25 mouse cellular contexts compared by ENCODE assay signal in the genomic region with DNA sequence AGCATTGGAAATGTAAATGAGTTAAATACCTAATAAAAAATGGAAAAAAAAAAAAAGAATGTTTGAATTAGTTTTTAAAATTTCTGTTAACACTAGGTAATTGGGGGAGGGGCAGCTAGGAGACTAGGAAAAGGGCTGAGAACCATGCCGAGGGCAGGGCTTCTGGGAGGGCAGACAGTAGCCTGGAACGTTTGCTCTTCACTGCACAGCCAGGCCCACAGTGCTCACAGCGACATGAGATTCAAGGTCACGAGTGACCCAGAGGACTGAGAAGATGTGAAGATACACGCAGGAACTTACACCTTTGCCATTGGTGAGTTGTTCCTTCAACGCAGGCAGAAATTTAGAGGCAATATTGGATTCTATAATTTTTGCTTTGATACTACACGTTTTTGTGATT. TPM values are rescaled to one million over a fixed set of nuclear protein-coding genes. Genes with fewer than 3 reads are reported as not detected.
"Had no signal": no experiment of that assay in that cellular context is flagged by ENCODE, and none has a peak within 500 bp of the region (broad histone marks: within the 10 kb centered on the region; RNA-seq: fewer than 3 reads in every experiment).

No protein-coding gene starts in this region.

- H3K36me3 ChIP-seq: neural tube, embryonic 13.5 days; neural tube, embryonic 15.5 days; stomach, embryonic 15.5 days had no signal

- H3K9me3 ChIP-seq: neural tube, embryonic 13.5 days; neural tube, embryonic 15.5 days; stomach, embryonic 15.5 days had no signal

- H3K27me3 ChIP-seq: neural tube, embryonic 13.5 days; neural tube, embryonic 15.5 days; stomach, embryonic 15.5 days had no signal

- H3K27ac ChIP-seq: neural tube, embryonic 13.5 days; neural tube, embryonic 15.5 days; stomach, embryonic 15.5 days; stomach, postnatal 0 days had no signal

- H3K4me2 ChIP-seq: neural tube, embryonic 13.5 days; neural tube, embryonic 15.5 days; stomach, embryonic 15.5 days had no signal

- H3K4me1 ChIP-seq: stomach, embryonic 15.5 days had no signal

- H3K4me3 ChIP-seq: neural tube, embryonic 13.5 days; neural tube, embryonic 15.5 days; stomach, embryonic 15.5 days had no signal

- H3K9ac ChIP-seq: neural tube, embryonic 13.5 days; neural tube, embryonic 15.5 days; stomach, embryonic 15.5 days had no signal

- DNase-seq: retina, postnatal 1 day; right cerebral cortex, adult 18-20 months; right cerebral cortex, postnatal 14 days; right cerebral cortex, postnatal 25 days; right cerebral cortex, postnatal 4 days; spleen, adult 18-20 months; thymus, adult 18-20 months; thymus, adult 2 months; thymus, postnatal 14 days; thymus, postnatal 25 days; thymus, postnatal 36 days; thymus, postnatal 4 days had no signal

RNA-seq across cellular contexts. Expression of a gene that starts 2.2 kb away (rescaled TPM):
- total RNA-seq: neutrophil, adult 5-6 weeks had no signal
- polyA plus RNA-seq: neural tube, embryonic 13.5 days; neural tube, embryonic 14.5 days; neural tube, embryonic 15.5 days; small intestine, adult 2 months; spleen, adult 2 months; stomach, embryonic 14.5 days; stomach, embryonic 16.5 days; testis, adult 2 months; thymus, adult 2 months; thymus, postnatal 0 days; urinary bladder, adult 2 months had no signal
